ENCODE assay signal across 12 mouse cellular contexts in the genomic region with DNA sequence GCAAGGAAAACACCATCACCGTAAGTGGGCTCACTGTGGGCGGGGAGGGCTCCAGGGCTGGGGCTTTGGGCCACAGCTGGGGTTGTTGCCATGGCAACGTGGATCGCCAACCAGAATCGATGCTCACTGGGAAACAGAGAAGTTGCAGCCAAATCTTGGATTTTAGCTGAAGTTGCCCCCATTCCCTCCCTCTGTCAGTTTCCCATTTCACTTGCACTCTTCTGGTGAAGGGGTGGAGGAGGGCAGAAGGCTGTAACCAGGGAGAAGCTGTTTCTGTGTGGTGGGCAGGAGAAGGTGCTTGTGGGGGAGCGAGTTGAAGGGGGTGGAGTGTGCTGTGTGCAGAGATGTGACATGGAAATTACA. TPM values are rescaled to one million over a fixed set of nuclear protein-coding genes. Genes with fewer than 3 reads are reported as not detected.
DNase-seq lines count a peak whose midpoint lies in the region; ATAC-seq and TF ChIP-seq lines count a peak whose summit lies in the region.
"Had no signal": no experiment of that assay in that cellular context is flagged by ENCODE, and none has a peak within 500 bp of the region (broad histone marks: within the 10 kb centered on the region; RNA-seq: fewer than 3 reads in every experiment).

No protein-coding gene starts in this region.

- WGBS in heart, embryonic 15.5 days = 42% methylated on average over 6 of the region's 6 CpGs
- WGBS in embryonic facial prominence, embryonic 11.5 days = 35% methylated on average over 6 of the region's 6 CpGs
- whole genome bisulfite sequencing in hindbrain, postnatal 0 days = 19% methylated on average over 6 of the region's 6 CpGs
- 24% methylated on average over 6 of the region's 6 CpGs for WGBS in neural tube, embryonic 15.5 days
- WGBS in intestine, embryonic 15.5 days = 47% methylated on average over 6 of the region's 6 CpGs

- no peak overlapping the region for H3K4me2 ChIP-seq in heart, embryonic 15.5 days
- no peak overlapping the region for H3K4me2 ChIP-seq in embryonic facial prominence, embryonic 11.5 days (ENCODE audit: low read depth, low read length)
- H3K4me2 ChIP-seq in hindbrain, postnatal 0 days (ENCODE audit: low read depth, low read length) = peak overlapping the region; percentile 34; the same call in 1 of the 2 replicates
- H3K4me2 ChIP-seq in neural tube, embryonic 15.5 days = peak overlapping the region; percentile 38
- H3K4me2 ChIP-seq in intestine, embryonic 15.5 days (replicated peaks) = no peak overlapping the region

- no peak for ATAC-seq in heart, embryonic 15.5 days (replicated peaks; ENCODE audit: insufficient number of reproducible peaks, insufficient read depth, low FRiP score, low read depth)
- no peak for ATAC-seq in embryonic facial prominence, embryonic 11.5 days (replicated peaks; ENCODE audit: insufficient number of reproducible peaks, low FRiP score, low TSS enrichment, low read depth)
- peak; percentile 14; the same call in 1 of the 2 replicates for ATAC-seq in hindbrain, postnatal 0 days
- ATAC-seq in neural tube, embryonic 15.5 days (ENCODE audit: low FRiP score) = no peak
- ATAC-seq in intestine, embryonic 15.5 days = no peak

- TF ChIP-seq CTCF in hindbrain, postnatal 0 days (IDR thresholded peaks at IDR 0.05; ENCODE audit: low read depth) = no peak

- DNase-seq in heart, adult 9 months (ENCODE audit: low spot score in 2 of 2) = no peak
- DNase-seq in embryonic facial prominence, embryonic 11.5 days (ENCODE audit: low spot score) = peak; percentile 21
- peak; percentile 57 for DNase-seq in hindbrain, postnatal 0 days (ENCODE audit: low spot score)
- DNase-seq in testis, postnatal 14 days (ENCODE audit: low spot score) = no peak
- DNase-seq: adrenal gland, postnatal 36 days; heart, adult 11 months had no signal

- H3K36me3 ChIP-seq in heart, embryonic 15.5 days = no peaks in the 10 kb centered on the region
- no peaks in the 10 kb centered on the region for H3K36me3 ChIP-seq in embryonic facial prominence, embryonic 11.5 days (replicated peaks; ENCODE audit: control insufficient read depth, insufficient read depth, low read depth, low read length)
- no peaks in the 10 kb centered on the region for H3K36me3 ChIP-seq in hindbrain, postnatal 0 days (ENCODE audit: insufficient read depth, low read length)
- no peaks in the 10 kb centered on the region for H3K36me3 ChIP-seq in neural tube, embryonic 15.5 days
- no peaks in the 10 kb centered on the region for H3K36me3 ChIP-seq in intestine, embryonic 15.5 days
- H3K36me3 ChIP-seq: G1E had no signal

- no peak overlapping the region for H3K27ac ChIP-seq in heart, embryonic 15.5 days
- no peak overlapping the region for H3K27ac ChIP-seq in embryonic facial prominence, embryonic 11.5 days (replicated peaks; ENCODE audit: low read depth, low read length)
- no peak overlapping the region; the same call in 1 of the 2 replicates for H3K27ac ChIP-seq in hindbrain, postnatal 0 days
- H3K27ac ChIP-seq in neural tube, embryonic 15.5 days (replicated peaks) = no peak overlapping the region
- H3K27ac ChIP-seq in intestine, embryonic 15.5 days = no peak overlapping the region
- H3K27ac ChIP-seq: macrophage had no signal

- no peaks in the 10 kb centered on the region for H3K9me3 ChIP-seq in heart, embryonic 15.5 days (replicated peaks)
- no peaks in the 10 kb centered on the region for H3K9me3 ChIP-seq in embryonic facial prominence, embryonic 11.5 days (replicated peaks; ENCODE audit: control insufficient read depth, low read length)
- H3K9me3 ChIP-seq in hindbrain, postnatal 0 days (ENCODE audit: low read length) = no peaks in the 10 kb centered on the region
- H3K9me3 ChIP-seq in neural tube, embryonic 15.5 days (replicated peaks) = no peaks in the 10 kb centered on the region
- H3K9me3 ChIP-seq in intestine, embryonic 15.5 days = no peaks in the 10 kb centered on the region

- H3K27me3 ChIP-seq in heart, embryonic 15.5 days = 0 out of 2 replicates have a peak, but pooled peaks cover 4% of the 10 kb centered on the region
- no peaks in the 10 kb centered on the region for H3K27me3 ChIP-seq in embryonic facial prominence, embryonic 11.5 days (ENCODE audit: control insufficient read depth, insufficient read depth, low read length)
- no peaks in the 10 kb centered on the region for H3K27me3 ChIP-seq in hindbrain, postnatal 0 days (ENCODE audit: insufficient read depth, low read length)
- H3K27me3 ChIP-seq in neural tube, embryonic 15.5 days (replicated peaks) = no peaks in the 10 kb centered on the region
- H3K27me3 ChIP-seq in intestine, embryonic 15.5 days (replicated peaks) = no peaks in the 10 kb centered on the region

- H3K4me3 ChIP-seq in heart, embryonic 15.5 days = no peak overlapping the region
- no peak overlapping the region for H3K4me3 ChIP-seq in embryonic facial prominence, embryonic 11.5 days (ENCODE audit: low read depth, low read length)
- H3K4me3 ChIP-seq in hindbrain, postnatal 0 days (ENCODE audit: low read length) = peak overlapping the region; percentile 18
- 0 out of 2 replicates have a peak overlapping the region, but pooled peaks have one; percentile 9 for H3K4me3 ChIP-seq in neural tube, embryonic 15.5 days (replicated peaks)
- H3K4me3 ChIP-seq in intestine, embryonic 15.5 days (replicated peaks) = no peak overlapping the region
- H3K4me3 ChIP-seq: erythroblast, embryonic 14.5 days had no signal

- H3K4me1 ChIP-seq in heart, embryonic 15.5 days (replicated peaks) = peaks cover 18% of the 10 kb centered on the region
- H3K4me1 ChIP-seq in embryonic facial prominence, embryonic 11.5 days (ENCODE audit: control insufficient read depth, insufficient read depth, low read length) = no peaks in the 10 kb centered on the region
- peaks cover 20% of the 10 kb centered on the region for H3K4me1 ChIP-seq in hindbrain, postnatal 0 days (ENCODE audit: insufficient read depth, low read length)
- peaks cover 23% of the 10 kb centered on the region for H3K4me1 ChIP-seq in neural tube, embryonic 15.5 days
- 0 out of 2 replicates have a peak, but pooled peaks cover 6% of the 10 kb centered on the region for H3K4me1 ChIP-seq in intestine, embryonic 15.5 days (replicated peaks)

- 0 out of 2 replicates have a peak overlapping the region, but pooled peaks have one; percentile 3 for H3K9ac ChIP-seq in heart, embryonic 15.5 days
- H3K9ac ChIP-seq in embryonic facial prominence, embryonic 11.5 days (replicated peaks; ENCODE audit: low read length) = no peak overlapping the region
- H3K9ac ChIP-seq in hindbrain, postnatal 0 days (replicated peaks; ENCODE audit: low read length) = 0 out of 2 replicates have a peak overlapping the region, but pooled peaks have one; percentile 6
- H3K9ac ChIP-seq in neural tube, embryonic 15.5 days (replicated peaks) = peak overlapping the region; percentile 17; the same call in 1 of the 2 replicates
- no peak overlapping the region for H3K9ac ChIP-seq in intestine, embryonic 15.5 days

RNA-seq across cellular contexts. Expression of a gene that starts 42.3 kb away (rescaled TPM):
- polyA plus RNA-seq in heart, embryonic 15.5 days (2015; fragmentation: Nextera tagmentation; extraction: Ambion mirVana) = not detected in 2 replicates
- not detected in 2 replicates for polyA plus RNA-seq in embryonic facial prominence, embryonic 11.5 days (2014; fragmentation: Nextera tagmentation; extraction: Ambion mirVana)
- not detected in 2 replicates for total RNA-seq in hindbrain, postnatal 0 days (2014; rRNA removed)
- polyA plus RNA-seq in hindbrain, postnatal 0 days (2015; fragmentation: Nextera tagmentation; extraction: Ambion mirVana) = not detected in 2 replicates
- not detected in 2 replicates for polyA plus RNA-seq in neural tube, embryonic 15.5 days (2015; fragmentation: Nextera tagmentation; extraction: Ambion mirVana)
- not detected in 2 replicates for polyA plus RNA-seq in intestine, embryonic 15.5 days (2015; fragmentation: Nextera tagmentation; extraction: Ambion mirVana)
- total RNA-seq: G1E had no signal
- polyA plus RNA-seq: erythroblast, embryonic 14.5 days; G1E; macrophage had no signal

Comparison
In these comparisons a context has a peak if more than half of its experiments do, and no peak if none do; other contexts are left out.
1. H3K4me2 ChIP-seq: peak in hindbrain, postnatal 0 days (single experiment) and neural tube, embryonic 15.5 days (single experiment); none in heart, embryonic 15.5 days (single experiment), embryonic facial prominence, embryonic 11.5 days (single experiment) and intestine, embryonic 15.5 days (single experiment).
2. H3K4me3 ChIP-seq: peak in hindbrain, postnatal 0 days (single experiment) and neural tube, embryonic 15.5 days (single experiment); none in heart, embryonic 15.5 days (single experiment), embryonic facial prominence, embryonic 11.5 days (single experiment) and intestine, embryonic 15.5 days (single experiment).
3. H3K9ac ChIP-seq: peak in heart, embryonic 15.5 days (single experiment), hindbrain, postnatal 0 days (single experiment) and neural tube, embryonic 15.5 days (single experiment); none in embryonic facial prominence, embryonic 11.5 days (single experiment) and intestine, embryonic 15.5 days (single experiment).
4. DNase-seq: peak in embryonic facial prominence, embryonic 11.5 days (single experiment) and hindbrain, postnatal 0 days (single experiment); none in heart, adult 9 months (0 of 2) and testis, postnatal 14 days (single experiment).